Mouse (Mus musculus): ENCODE measurements around the gene Olfr71. TPM values are rescaled to one million over a fixed set of nuclear protein-coding genes. Genes with fewer than 3 reads are reported as not detected.

Gene Olfr71
- polyA plus RNA-seq, 1 experiment from 2014 or later: not detected

DNA sequence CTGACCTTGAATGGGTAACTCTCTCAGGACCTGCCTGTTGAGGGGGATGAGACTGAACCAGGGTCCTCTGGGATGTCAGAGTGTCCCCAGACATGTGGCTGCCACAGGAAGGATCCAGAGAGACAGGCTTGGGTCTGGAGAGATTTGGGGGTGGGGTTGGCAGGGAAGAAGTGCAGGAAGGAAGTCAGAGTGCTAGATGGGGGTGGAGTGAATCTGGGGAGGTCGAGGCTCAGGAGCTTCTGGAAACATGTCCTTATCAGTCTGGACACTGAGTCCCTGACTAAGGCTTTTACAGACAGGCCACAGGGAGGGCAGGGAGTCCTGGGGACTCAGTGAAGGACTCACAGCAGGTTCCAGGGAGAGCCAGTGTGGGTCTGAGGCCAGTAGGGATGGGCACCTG, 22.1 kb upstream of the Olfr71 start:
- ATAC-seq (ENCODE audit: low read depth): no peak
- H3K9ac ChIP-seq (replicated peaks; ENCODE audit: low read depth, low read length): no peak overlapping the region
- no peaks in the 10 kb centered on the region for H3K36me3 ChIP-seq (ENCODE audit: control insufficient read depth, insufficient read depth, low read length)
- H3K4me2 ChIP-seq (ENCODE audit: low read depth, low read length): no peak overlapping the region
- 22% methylated on average over 1 of the region's 1 CpGs for WGBS
- no peak overlapping the region for H3K4me3 ChIP-seq (ENCODE audit: low read depth, low read length)
- H3K27me3 ChIP-seq (ENCODE audit: control insufficient read depth, insufficient read depth, low read length): no peaks in the 10 kb centered on the region
- H3K4me1 ChIP-seq (ENCODE audit: control insufficient read depth, insufficient read depth, low read length): no peaks in the 10 kb centered on the region
- H3K9me3 ChIP-seq (ENCODE audit: control insufficient read depth, low read length): no peaks in the 10 kb centered on the region
- no peak overlapping the region for H3K27ac ChIP-seq (ENCODE audit: low read depth, low read length)

DNA sequence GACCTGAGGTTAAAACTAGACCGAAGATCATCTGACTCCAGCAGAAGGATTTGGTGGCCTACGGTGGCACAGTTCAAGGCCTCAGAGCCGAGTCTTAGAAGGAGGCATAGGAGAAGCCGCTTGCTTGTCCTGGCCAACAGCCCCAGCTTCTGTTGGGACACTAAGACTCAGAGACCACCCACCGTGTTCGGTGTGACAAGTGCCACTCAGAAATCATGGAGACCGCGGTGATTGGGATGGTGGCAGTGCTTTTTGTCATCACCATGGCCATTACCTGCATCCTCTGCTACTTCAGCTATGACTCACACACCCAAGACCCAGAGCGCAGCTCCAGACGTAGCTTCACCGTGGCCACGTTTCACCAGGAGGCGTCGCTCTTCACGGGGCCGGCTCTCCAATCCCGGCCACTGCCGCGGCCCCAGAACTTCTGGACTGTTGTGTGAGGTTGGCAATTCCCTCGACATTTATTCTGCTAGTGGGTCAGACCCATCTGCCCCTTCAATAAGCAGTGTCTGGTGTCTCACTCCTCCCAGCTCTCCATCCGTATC, 20.8 kb upstream of the Olfr71 start:
- 73% methylated on average over 21 of the region's 21 CpGs for WGBS
- H3K9ac ChIP-seq (replicated peaks; ENCODE audit: low read depth, low read length): no peak overlapping the region
- H3K4me3 ChIP-seq (ENCODE audit: low read depth, low read length): no peak overlapping the region
- H3K4me2 ChIP-seq (ENCODE audit: low read depth, low read length): no peak overlapping the region
- H3K27ac ChIP-seq (ENCODE audit: low read depth, low read length): no peak overlapping the region
- no peaks in the 10 kb centered on the region for H3K36me3 ChIP-seq (ENCODE audit: control insufficient read depth, insufficient read depth, low read length)
- no peak for ATAC-seq (ENCODE audit: low read depth)
- no peaks in the 10 kb centered on the region for H3K27me3 ChIP-seq (ENCODE audit: control insufficient read depth, insufficient read depth, low read length)
- no peaks in the 10 kb centered on the region for H3K4me1 ChIP-seq (ENCODE audit: control insufficient read depth, insufficient read depth, low read length)
- no peaks in the 10 kb centered on the region for H3K9me3 ChIP-seq (ENCODE audit: control insufficient read depth, low read length)

- no peak within 1 kb of the TSS for H3K4me2 ChIP-seq (ENCODE audit: low read depth, low read length)
- ATAC-seq (ENCODE audit: low read depth): no peak
- H3K36me3 ChIP-seq (ENCODE audit: control insufficient read depth, insufficient read depth, low read length): no peaks in the 10 kb centered on the region
- H3K9me3 ChIP-seq (ENCODE audit: control insufficient read depth, low read length): no peaks in the 10 kb centered on the region
- no peak within 1 kb of the TSS for H3K27ac ChIP-seq (ENCODE audit: low read depth, low read length)
- H3K27me3 ChIP-seq (ENCODE audit: control insufficient read depth, insufficient read depth, low read length): no peaks in the 10 kb centered on the region
- H3K4me1 ChIP-seq (ENCODE audit: control insufficient read depth, insufficient read depth, low read length): no peaks in the 10 kb centered on the region
- H3K9ac ChIP-seq (replicated peaks; ENCODE audit: low read depth, low read length): no peak within 1 kb of the TSS
- 67% methylated on average over 14 of the region's 14 CpGs for WGBS
- no peak within 1 kb of the TSS for H3K4me3 ChIP-seq (ENCODE audit: low read depth, low read length)
Measured at GRCm38 (mm10) chr4:43729794-43730550, 19.9 kb upstream of the Olfr71 start, which contains the start of gene Spaar. Gene Spaar (plus strand): TSS chr4:43730034.

- H3K27ac ChIP-seq (ENCODE audit: low read depth, low read length): no peak overlapping the region
- WGBS: 72% methylated on average over 3 of the region's 3 CpGs
Measured at GRCm38 (mm10) chr4:43729126-43729525, 19.1 kb upstream of the Olfr71 start.

DNA sequence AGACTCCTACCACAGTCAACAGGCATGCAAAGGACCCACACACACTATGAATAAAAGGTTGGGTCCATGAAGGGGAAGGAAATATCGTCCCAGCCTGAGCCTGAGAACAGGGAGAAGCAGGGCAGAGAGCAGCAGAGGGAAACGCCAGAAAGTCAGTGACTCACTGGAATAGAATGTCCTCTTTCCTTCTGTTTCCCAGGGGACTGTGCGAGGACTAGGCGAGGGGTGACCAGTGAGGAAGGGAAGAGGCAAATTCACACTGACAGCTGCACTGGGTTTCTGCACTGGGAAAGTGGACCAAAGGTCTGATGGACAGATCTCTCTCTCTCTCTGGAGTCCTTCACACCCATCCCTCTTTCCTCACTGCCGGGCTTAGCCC, 18.5 kb upstream of the Olfr71 start:
- H3K27me3 ChIP-seq (ENCODE audit: control insufficient read depth, insufficient read depth, low read length): no peaks in the 10 kb centered on the region
- H3K27ac ChIP-seq (ENCODE audit: low read depth, low read length): no peak overlapping the region
- H3K9ac ChIP-seq (replicated peaks; ENCODE audit: low read depth, low read length): no peak overlapping the region
- H3K4me3 ChIP-seq (ENCODE audit: low read depth, low read length): no peak overlapping the region
- H3K4me1 ChIP-seq (ENCODE audit: control insufficient read depth, insufficient read depth, low read length): no peaks in the 10 kb centered on the region
- WGBS: 67% methylated on average over 5 of the region's 5 CpGs
- no peaks in the 10 kb centered on the region for H3K9me3 ChIP-seq (ENCODE audit: control insufficient read depth, low read length)
- H3K4me2 ChIP-seq (ENCODE audit: low read depth, low read length): no peak overlapping the region
- H3K36me3 ChIP-seq (ENCODE audit: control insufficient read depth, insufficient read depth, low read length): no peaks in the 10 kb centered on the region
- ATAC-seq (ENCODE audit: low read depth): no peak

More at GRCm38 (mm10) chr4:43729126-43729525, 19.1 kb upstream of the Olfr71 start:
- Histone ChIP-seq H3K9ac (replicated peaks; ENCODE audit: low read depth, low read length) (no peak overlapping the region), H3K4me1 (ENCODE audit: control insufficient read depth, insufficient read depth, low read length) (no peaks in the 10 kb centered on the region), H3K27me3 (ENCODE audit: control insufficient read depth, insufficient read depth, low read length) (no peaks in the 10 kb centered on the region), H3K4me3 (ENCODE audit: low read depth, low read length) (no peak overlapping the region), H3K4me2 (ENCODE audit: low read depth, low read length) (no peak overlapping the region), H3K36me3 (ENCODE audit: control insufficient read depth, insufficient read depth, low read length) (no peaks in the 10 kb centered on the region), H3K9me3 (ENCODE audit: control insufficient read depth, low read length) (no peaks in the 10 kb centered on the region)
- ATAC-seq (ENCODE audit: low read depth): no peak

- H3K4me1 ChIP-seq (ENCODE audit: control insufficient read depth, insufficient read depth, low read length): no peaks in the 10 kb centered on the region
- H3K9ac ChIP-seq (replicated peaks; ENCODE audit: low read depth, low read length): no peak overlapping the region
- no peaks in the 10 kb centered on the region for H3K9me3 ChIP-seq (ENCODE audit: control insufficient read depth, low read length)
- WGBS: 74% methylated on average over 7 of the region's 7 CpGs
- H3K27ac ChIP-seq (ENCODE audit: low read depth, low read length): no peak overlapping the region
- no peaks in the 10 kb centered on the region for H3K27me3 ChIP-seq (ENCODE audit: control insufficient read depth, insufficient read depth, low read length)
- no peaks in the 10 kb centered on the region for H3K36me3 ChIP-seq (ENCODE audit: control insufficient read depth, insufficient read depth, low read length)
- H3K4me2 ChIP-seq (ENCODE audit: low read depth, low read length): no peak overlapping the region
- no peak overlapping the region for H3K4me3 ChIP-seq (ENCODE audit: low read depth, low read length)
- ATAC-seq (ENCODE audit: low read depth): no peak
Measured at GRCm38 (mm10) chr4:43727718-43728575, 17.9 kb upstream of the Olfr71 start.

GRCm38 (mm10) chr4:43726995-43727394, 16.9 kb upstream of the Olfr71 start, which contains the start of gene Hrct1:
Gene Hrct1 (plus strand): TSS chr4:43727188.
- Histone ChIP-seq H3K36me3 (ENCODE audit: control insufficient read depth, insufficient read depth, low read length) (no peaks in the 10 kb centered on the region), H3K27ac (ENCODE audit: low read depth, low read length) (no peak within 1 kb of the TSS), H3K4me1 (ENCODE audit: control insufficient read depth, insufficient read depth, low read length) (no peaks in the 10 kb centered on the region), H3K27me3 (ENCODE audit: control insufficient read depth, insufficient read depth, low read length) (no peaks in the 10 kb centered on the region), H3K9ac (replicated peaks; ENCODE audit: low read depth, low read length) (no peak within 1 kb of the TSS), H3K9me3 (ENCODE audit: control insufficient read depth, low read length) (no peaks in the 10 kb centered on the region), H3K4me2 (ENCODE audit: low read depth, low read length) (no peak within 1 kb of the TSS), H3K4me3 (ENCODE audit: low read depth, low read length) (no peak within 1 kb of the TSS)
- ATAC-seq (ENCODE audit: low read depth): no peak
- WGBS: 58% methylated on average over 3 of the region's 3 CpGs

- Histone ChIP-seq H3K9me3 (ENCODE audit: control insufficient read depth, low read length) (no peaks in the 10 kb centered on the region), H3K4me1 (ENCODE audit: control insufficient read depth, insufficient read depth, low read length) (no peaks in the 10 kb centered on the region), H3K4me2 (ENCODE audit: low read depth, low read length) (no peak overlapping the region), H3K27me3 (ENCODE audit: control insufficient read depth, insufficient read depth, low read length) (no peaks in the 10 kb centered on the region), H3K4me3 (ENCODE audit: low read depth, low read length) (no peak overlapping the region), H3K9ac (replicated peaks; ENCODE audit: low read depth, low read length) (no peak overlapping the region), H3K27ac (ENCODE audit: low read depth, low read length) (no peak overlapping the region), H3K36me3 (ENCODE audit: control insufficient read depth, insufficient read depth, low read length) (no peaks in the 10 kb centered on the region)
- WGBS: 76% methylated on average over 12 of the region's 12 CpGs
- ATAC-seq (ENCODE audit: low read depth): no peak
Measured at GRCm38 (mm10) chr4:43726228-43726993, 16.4 kb upstream of the Olfr71 start.
